Mouse (Mus musculus) ES-Bruce4 (cell line): ENCODE results near the gene Lyrm1.
A peak's percentile ranks its signal among the peaks of the same experiment; 100 is the strongest.

Experiments
- CTCF ChIP-seq: IDR thresholded peaks from one replicate; pipeline ENCODE4 v1.8.1; 2011; ENCODE audit warnings: low read depth, low read length
- EP300 ChIP-seq: IDR thresholded peaks from 2 replicates; pipeline ENCODE4 v1.6.1; 2011; ENCODE audit warnings: low read depth, low read length; ENCODE audit not compliant: insufficient read depth

DNA sequence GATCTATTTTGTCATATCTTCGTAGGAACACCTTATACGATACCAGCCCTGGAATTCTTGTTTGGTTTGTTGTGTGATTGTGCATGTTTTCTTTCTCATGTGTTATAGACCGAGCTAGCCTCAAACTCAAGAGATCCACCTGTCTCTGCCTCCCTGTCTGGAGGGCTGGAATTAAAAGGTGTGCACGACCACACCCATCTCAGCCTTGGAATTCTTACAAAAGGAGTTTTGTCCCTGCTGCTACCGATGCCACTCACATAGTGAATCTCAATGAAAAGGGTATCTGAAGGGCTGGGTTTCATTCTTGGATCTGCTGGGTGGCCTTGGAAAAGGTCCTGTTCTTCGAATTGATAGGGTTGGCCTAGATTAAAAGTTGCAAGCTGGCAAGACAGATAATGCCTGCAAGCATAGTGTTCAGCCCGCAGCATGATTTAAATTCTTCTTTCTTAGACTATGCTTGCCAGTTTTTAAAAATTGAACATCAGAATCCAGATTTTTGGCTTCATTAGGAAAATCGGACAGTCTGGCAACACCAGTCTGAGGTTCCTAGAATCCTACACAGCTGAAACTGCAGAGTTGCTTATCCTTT, 2.0 kb downstream of the Lyrm1 start:
- TF ChIP-seq CTCF, result no peak
- 0 out of 2 replicates have a peak, but pooled peaks have one; percentile 24 for TF ChIP-seq EP300
